Mouse (Mus musculus) leukemia stem cell, adult 10-12 weeks (primary cell): ENCODE data around the gene Olfr418. TPM values are rescaled to one million over a fixed set of nuclear protein-coding genes. Genes with fewer than 3 reads are reported as not detected.

Source experiments
- polyA plus RNA-seq: library from polyadenylated mRNA; stranded (reverse); fragments of >175 nt; gene quantifications from 2 replicates; pipeline ENCODE4 v1.2.3, GENCODE M21; 2012; ENCODE audit warnings: low replicate concordance

Gene Olfr418
- polyA plus RNA-seq: 0.05 TPM in 1 of 2 replicates, not detected in the other

GRCm38 (mm10) chr1:173265701-173266100 lies at the start of gene Olfr418:
Gene Olfr418, plus strand, starts transcription at chr1:173266001.

DNA sequence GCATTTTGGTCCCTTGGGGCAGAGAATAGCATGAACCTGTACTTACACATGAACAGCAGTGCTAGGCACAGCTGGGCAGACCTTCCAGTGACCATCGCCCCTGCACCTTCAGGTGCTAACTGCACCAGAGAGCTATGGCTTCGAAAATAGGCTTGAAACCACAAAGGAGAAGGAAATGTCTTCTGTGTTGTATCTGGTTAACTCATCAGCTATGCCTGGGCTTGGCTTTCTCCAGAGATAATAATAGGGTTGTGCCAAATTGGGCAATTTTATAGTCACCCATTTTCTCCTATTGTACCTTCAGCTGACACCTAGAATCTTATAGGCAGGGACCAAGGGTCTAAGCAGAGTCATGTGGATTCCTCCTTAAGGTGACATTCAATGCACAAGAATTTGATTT lies 38.7 kb upstream of the Olfr418 start, which contains the start of gene Fcer1a:
Gene Fcer1a, minus strand, starts transcription at position 134 of the 400 bp plus-strand sequence.

DNA sequence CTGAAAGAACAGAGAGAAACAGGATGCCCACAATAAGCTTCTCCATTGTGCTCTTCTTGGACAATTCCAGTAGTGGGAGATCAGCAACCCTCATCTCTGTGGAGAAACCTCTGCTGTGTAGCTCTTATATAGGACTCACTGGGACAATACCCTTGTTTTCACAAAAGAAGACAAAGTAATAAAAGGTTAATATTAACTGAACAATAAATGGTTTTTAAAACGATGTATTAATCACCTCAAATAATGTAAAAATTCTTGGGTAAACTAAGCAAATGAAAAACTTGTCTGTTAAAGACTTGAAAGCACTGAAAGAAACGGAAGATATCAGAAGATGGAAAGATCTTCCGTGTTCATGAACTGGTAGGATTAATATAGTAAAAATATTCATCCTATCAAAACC lies 11.9 kb downstream of the Olfr418 start, which contains the start of gene Mptx2:
Gene Mptx2, minus strand, starts transcription at position 101 of the 400 bp plus-strand sequence.

Other genes starting within 250 kb of the Olfr418 start
- gene Olfr1408, start 128.6 kb upstream of the Olfr418 start, polyA plus RNA-seq: not detected in 2 replicates
- not detected in 2 replicates for gene Olfr1406, start 75.4 kb upstream of the Olfr418 start, polyA plus RNA-seq
- gene Olfr218, start 68.2 kb upstream of the Olfr418 start, polyA plus RNA-seq: not detected in 2 replicates
- not detected in 2 replicates for gene Olfr1404, start 53.6 kb upstream of the Olfr418 start, polyA plus RNA-seq
- not detected in 2 replicates for gene Fcer1a, start 38.8 kb upstream of the Olfr418 start, polyA plus RNA-seq
- not detected in 2 replicates for gene Mptx2, start 11.8 kb downstream of the Olfr418 start, polyA plus RNA-seq
- 2.0 and 3.2 TPM in 2 replicates for gene Ackr1, start 67.7 kb downstream of the Olfr418 start, polyA plus RNA-seq
- 1.8 and 1.9 TPM in 2 replicates for gene Aim2, start 84.9 kb downstream of the Olfr418 start, polyA plus RNA-seq
- gene Cadm3, start 101.7 kb downstream of the Olfr418 start, polyA plus RNA-seq: 0.29 and 0.64 TPM in 2 replicates
- 0.06 TPM in 1 of 2 replicates, not detected in the other for gene Ifi206, start 225.0 kb downstream of the Olfr418 start, polyA plus RNA-seq